Mouse (Mus musculus) bone marrow macrophage, adult 2 months (primary cell): ENCODE measurements around the gene Ddx19a.

Experiments used
- CTCF ChIP-seq: IDR thresholded peaks from 2 replicates; pipeline ENCODE4 v1.5.1; 2012; ENCODE audit warnings: low read depth, mild to moderate bottlenecking, low read length, moderate library complexity
- POLR2A ChIP-seq: IDR thresholded peaks from 2 replicates; pipeline ENCODE4 v1.6.1; 2012; ENCODE audit warnings: mild to moderate bottlenecking, low read depth, low read length, borderline replicate concordance

DNA sequence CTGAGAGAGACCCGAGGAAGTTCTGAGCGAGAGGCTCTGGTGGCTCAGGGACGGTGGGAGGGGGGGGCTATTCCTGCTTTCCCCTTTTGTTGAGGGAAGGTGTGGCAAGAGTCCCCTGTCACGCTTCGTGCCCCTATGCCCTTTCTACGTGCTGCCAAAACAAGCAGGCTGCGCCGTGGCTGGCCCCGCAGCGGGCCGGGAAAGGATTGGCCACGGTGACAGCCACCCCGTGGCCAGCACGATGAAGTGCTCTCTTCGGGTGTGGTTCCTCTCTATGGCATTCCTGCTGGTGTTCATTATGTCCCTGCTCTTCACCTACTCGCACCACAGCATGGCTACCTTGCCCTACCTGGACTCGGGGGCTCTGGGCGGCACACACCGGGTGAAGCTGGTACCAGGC, 40.1 kb downstream of the Ddx19a start:
- TF ChIP-seq CTCF (no peak), POLR2A (no peak)
